Mouse (Mus musculus) cerebellum, adult 2 months (tissue): ENCODE data around the gene Josd1.

Experiments
- CTCF ChIP-seq: fragments of 200-500 bp; IDR thresholded peaks from 2 replicates; pipeline ENCODE4 v1.5.1; 2011; ENCODE audit warnings: low read depth, mild to moderate bottlenecking, control low read depth, low read length, moderate library complexity, borderline replicate concordance; ENCODE audit not compliant: insufficient read depth
- POLR2A ChIP-seq: fragments of 200-500 bp; IDR thresholded peaks from 2 replicates; pipeline ENCODE4 v1.6.1; 2011; ENCODE audit warnings: low read length, control low read depth, borderline replicate concordance; ENCODE audit not compliant: insufficient read depth

DNA sequence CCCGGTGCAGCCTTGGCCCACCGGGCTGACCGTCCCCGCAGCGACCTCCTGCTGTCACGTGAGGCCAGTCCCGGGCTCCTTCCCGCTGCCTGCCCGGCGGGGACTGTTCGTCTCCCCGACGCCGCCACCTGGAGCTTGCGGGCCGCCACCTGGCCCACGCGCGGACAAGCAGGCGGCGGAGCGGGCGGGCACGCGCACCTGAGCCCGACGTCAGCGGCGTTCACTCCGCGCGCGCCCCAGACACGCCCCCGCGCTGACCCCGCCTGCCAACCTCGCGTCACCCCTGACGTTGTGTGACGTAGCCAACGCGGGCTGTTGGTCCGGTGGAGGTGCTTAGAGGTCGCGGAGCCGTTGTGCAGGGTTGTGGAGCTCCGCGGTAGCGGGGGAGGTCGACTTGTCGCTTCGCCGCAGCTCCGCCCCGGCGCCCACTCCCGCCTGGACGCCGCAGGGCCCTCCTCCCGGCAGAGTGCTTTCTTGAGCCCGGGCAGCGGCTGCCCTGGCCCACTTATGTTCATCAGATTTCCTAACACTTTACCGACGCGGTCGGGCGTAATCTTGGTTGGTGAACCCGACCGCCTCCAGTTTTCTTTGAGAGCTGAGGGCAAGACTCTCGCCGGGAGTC is at the start of gene Josd1:
- no peak for TF ChIP-seq CTCF
- peak; percentile 97 for TF ChIP-seq POLR2A
